ENCODE assay signal across 9 mouse cellular contexts in the genomic region with DNA sequence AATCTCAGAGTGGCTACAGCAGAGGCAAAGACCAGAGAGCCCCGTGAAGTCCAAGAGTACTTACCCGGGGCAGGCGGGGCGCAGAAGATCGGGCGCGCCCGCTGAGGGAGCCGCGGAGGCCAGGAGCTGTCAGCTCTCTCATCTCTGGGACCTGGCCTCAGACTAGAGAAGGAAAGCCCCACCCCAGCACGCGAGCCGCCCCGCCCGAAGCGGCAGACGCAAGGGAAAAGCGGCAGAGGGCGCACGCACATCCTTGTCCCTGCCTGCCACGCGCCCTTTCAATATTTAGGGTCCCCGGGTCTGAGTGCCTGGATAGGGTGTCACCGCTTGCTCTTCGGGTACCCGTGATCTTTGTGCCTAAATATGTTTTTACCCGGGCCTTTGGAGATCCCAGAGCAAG. TPM values are rescaled to one million over a fixed set of nuclear protein-coding genes. Genes with fewer than 3 reads are reported as not detected.
DNase-seq lines count a peak whose midpoint lies in the region; ATAC-seq and TF ChIP-seq lines count a peak whose summit lies in the region.
"Had no signal": no experiment of that assay in that cellular context is flagged by ENCODE, and none has a peak within 500 bp of the region (broad histone marks: within the 10 kb centered on the region; RNA-seq: fewer than 3 reads in every experiment).

A gene (minus strand): TSS at position 165 of the 400 bp plus-strand sequence.

- peak; percentile 11 to 30 for DNase-seq in layer of hippocampus, adult 2 months (ENCODE audit: low spot score in 2 of 2)
- DNase-seq in layer of hippocampus, adult 9-11 months = no peak
- peak; percentile 83 for DNase-seq in embryo, embryonic 11 days
- peak; percentile 55 to 67 for DNase-seq in heart, adult 2 months
- peak; percentile 8 to 28 for DNase-seq in kidney, adult 8-10 months
- peak; percentile 14 for DNase-seq in lung, adult 2 months
- peak; percentile 73 for DNase-seq in urinary bladder, postnatal 14 days (ENCODE audit: low spot score)

- H3K4me1 ChIP-seq in heart, adult 2 months (ENCODE audit: control insufficient read depth, insufficient read depth, low read length) = no peaks in the 10 kb centered on the region
- H3K4me1 ChIP-seq in lung, adult 2 months (ENCODE audit: control insufficient read depth, insufficient read depth, low read length) = no peaks in the 10 kb centered on the region
- peaks cover 6% of the 10 kb centered on the region; the same call in 1 of the 2 replicates for H3K4me1 ChIP-seq in neural tube, embryonic 15.5 days

- TF ChIP-seq CTCF in layer of hippocampus, adult 2 months (conservative IDR thresholded peaks at IDR 0.05) = peak; percentile 71
- TF ChIP-seq CTCF in heart, adult 2 months (IDR thresholded peaks at IDR 0.05) = peak; percentile 71
- no peak for TF ChIP-seq CTCF in lung, adult 2 months (IDR thresholded peaks at IDR 0.05; ENCODE audit: insufficient read depth, low read length)

- WGBS in heart, adult 2 months = 2% methylated on average over 27 of the region's 27 CpGs
- under 1% methylated on average over 27 of the region's 27 CpGs for WGBS in lung, adult 2 months
- WGBS in neural tube, embryonic 15.5 days = under 1% methylated on average over 27 of the region's 27 CpGs

- no peak for ATAC-seq in neural tube, embryonic 15.5 days (ENCODE audit: low FRiP score)

- H3K27ac ChIP-seq in layer of hippocampus, adult 2 months = no peak within 1 kb of the TSS
- no peak within 1 kb of the TSS for H3K27ac ChIP-seq in heart, adult 2 months
- H3K27ac ChIP-seq in neural tube, embryonic 15.5 days (replicated peaks) = no peak within 1 kb of the TSS

- no peaks in the 10 kb centered on the region for H3K79me2 ChIP-seq in heart, adult 2 months (replicated peaks; ENCODE audit: control insufficient read depth, insufficient read depth, low read length)

- TF ChIP-seq POLR2A in heart, adult 2 months (IDR thresholded peaks at IDR 0.05; ENCODE audit: insufficient read depth, low read depth, low read length) = no peak
- no peak for TF ChIP-seq POLR2A in lung, adult 2 months (IDR thresholded peaks at IDR 0.05; ENCODE audit: borderline replicate concordance, extremely low read depth, low read depth, low read length)

- intact Hi-C loops in heart, adult 2 months (cut with DNase I) = no loop called here

- no peaks in the 10 kb centered on the region for H3K27me3 ChIP-seq in heart, adult 2 months (ENCODE audit: control insufficient read depth, insufficient read depth, low read length)
- peaks cover 20% of the 10 kb centered on the region for H3K27me3 ChIP-seq in neural tube, embryonic 15.5 days (replicated peaks)

- peak within 1 kb of the TSS; percentile 62 for H3K4me2 ChIP-seq in neural tube, embryonic 15.5 days

- TF ChIP-seq EP300 in heart, adult 2 months (IDR thresholded peaks at IDR 0.05; ENCODE audit: insufficient read depth, low read depth, low read length) = no peak

- H3K36me3 ChIP-seq in heart, adult 2 months (ENCODE audit: control insufficient read depth, insufficient read depth, low read length) = no peaks in the 10 kb centered on the region
- H3K36me3 ChIP-seq in neural tube, embryonic 15.5 days = no peaks in the 10 kb centered on the region
- H3K36me3 ChIP-seq: G1E had no signal

- H3K9me3 ChIP-seq in neural tube, embryonic 15.5 days (replicated peaks) = no peaks in the 10 kb centered on the region
- H3K9me3 ChIP-seq: G1E had no signal

- H3K9ac ChIP-seq in heart, adult 2 months (ENCODE audit: low read depth, low read length) = no peak within 1 kb of the TSS
- H3K9ac ChIP-seq in neural tube, embryonic 15.5 days (replicated peaks) = 0 out of 2 replicates have a peak within 1 kb of the TSS, but pooled peaks have one; percentile 6

- H3K4me3 ChIP-seq in layer of hippocampus, adult 2 months = peak within 1 kb of the TSS; percentile 35
- H3K4me3 ChIP-seq in heart, adult 2 months = no peak within 1 kb of the TSS
- no peak within 1 kb of the TSS for H3K4me3 ChIP-seq in lung, adult 2 months (replicated peaks; ENCODE audit: extremely low read depth, low read depth, low read length)
- peak within 1 kb of the TSS; percentile 26 for H3K4me3 ChIP-seq in neural tube, embryonic 15.5 days (replicated peaks)

RNA-seq across cellular contexts. Expression of the gene that starts here (rescaled TPM):
- total RNA-seq in layer of hippocampus, adult 2 months (2021) = under 1 TPM; 0.74 to 0.77 TPM
- under 1 TPM; 0.89 to 0.91 TPM for total RNA-seq in heart, adult 2 months (2021)
- polyA plus RNA-seq in heart, adult 2 months (2012; rRNA removed) = 1.2 and 2.7 TPM in 2 replicates
- 0.34 and 0.40 TPM in 2 replicates for polyA plus RNA-seq in lung, adult 2 months (2012; rRNA removed)
- polyA plus RNA-seq in neural tube, embryonic 15.5 days (2015; fragmentation: Nextera tagmentation; extraction: Ambion mirVana) = 0.33 and 0.36 TPM in 2 replicates
- polyA plus RNA-seq: G1E had no signal

Comparison
In these comparisons a context has a peak if more than half of its experiments do, and no peak if none do; other contexts are left out.
1. Peak in DNase-seq and H3K4me3 ChIP-seq in layer of hippocampus, adult 2 months; RNA of the gene not detected or under 1 TPM.
2. Peak in DNase-seq in lung, adult 2 months; RNA of the gene not detected or under 1 TPM.